Mouse (Mus musculus) midbrain, postnatal 0 days (tissue): ENCODE measurements around the gene Sh3bgrl3. TPM values are rescaled to one million over a fixed set of nuclear protein-coding genes. Genes with fewer than 3 reads are reported as not detected.
"Not testable (repeated sequence)": the region's sequence is repeated elsewhere in the genome, so short reads cannot be mapped to it uniquely, and the experiment has no call there.

ENCODE experiments used
- ATAC-seq: fragments of 200-750 bp; cut with Nextera tagmentation; 2 replicates; pipeline ENCODE4 v1.8.0; 2017; ENCODE audit warnings: moderate number of reproducible peaks, mild to moderate bottlenecking, moderate TSS enrichment, moderate library complexity; ENCODE audit not compliant: low FRiP score
- DNase-seq: peaks from one replicate; pipeline ENCODE4 v3.0.0-alpha.2; 2015; ENCODE audit warnings: low spot score
- H3K27ac ChIP-seq: fragments of 300-500 bp; sonication (generic); 2 replicates; pipeline ENCODE4 v1.5.1; 2014; ENCODE audit warnings: low read depth, mild to moderate bottlenecking, low read length, mixed read lengths
- H3K27me3 ChIP-seq: fragments of 300-500 bp; sonication (generic); 2 replicates; pipeline ENCODE4 v1.6.1; 2014; ENCODE audit warnings: low read length, control low read depth, mixed read lengths; ENCODE audit not compliant: insufficient read depth
- H3K36me3 ChIP-seq: fragments of 300-500 bp; sonication (generic); 2 replicates; pipeline ENCODE4 v1.6.1; 2014; ENCODE audit warnings: low read length, control low read depth, mixed read lengths; ENCODE audit not compliant: insufficient read depth
- H3K4me1 ChIP-seq: fragments of 300-500 bp; sonication (generic); 2 replicates; pipeline ENCODE4 v1.6.1; 2014; ENCODE audit warnings: mild to moderate bottlenecking, control low read depth, antibody characterized with exemption, low read length, mixed read lengths; ENCODE audit not compliant: insufficient read depth
- H3K4me2 ChIP-seq: fragments of 300-500 bp; sonication (generic); 2 replicates; pipeline ENCODE4 v1.6.1; 2014; ENCODE audit warnings: low read depth, mild to moderate bottlenecking, low read length, mixed read lengths; ENCODE audit not compliant: poor library complexity, severe bottlenecking
- H3K4me3 ChIP-seq: fragments of 300-500 bp; sonication (generic); 2 replicates; pipeline ENCODE4 v1.5.1; 2014; ENCODE audit warnings: low read depth, mild to moderate bottlenecking, low read length, moderate library complexity
- H3K9ac ChIP-seq: fragments of 300-500 bp; sonication (generic); replicated peaks from 2 replicates; pipeline ENCODE4 v1.6.1; 2014; ENCODE audit warnings: mild to moderate bottlenecking, low read length, moderate library complexity, mixed read lengths; ENCODE audit not compliant: poor library complexity, severe bottlenecking
- H3K9me3 ChIP-seq: fragments of 300-500 bp; sonication (generic); 2 replicates; pipeline ENCODE4 v1.6.1; 2016; ENCODE audit warnings: low read length, control low read depth
- CTCF ChIP-seq: IDR thresholded peaks from 2 replicates; pipeline ENCODE4 v1.5.1; 2016; ENCODE audit warnings: antibody characterized with exemption, mild to moderate bottlenecking
- WGBS: fragments of 180-500 bp; shearing (Covaris S2); extraction: QIAGEN DNeasy Blood & Tissue Kit; methylation state at CpG from one replicate; pipeline ENCODE4 v1.1.7; 2014; 5-methylcytosine and 5-hydroxymethylcytosine counted together
- polyA plus RNA-seq: library from polyadenylated mRNA; unstranded; fragments of >200 nt; fragmentation: Nextera tagmentation; extraction: Ambion mirVana; gene quantifications from 2 replicates; pipeline ENCODE4 v1.2.1, GENCODE M21; 2015
- total RNA-seq: library from RNA; depleted of rRNA; stranded (reverse); fragments of >200 nt; gene quantifications from 2 replicates; pipeline ENCODE4 v1.2.3, GENCODE M21; 2014

Sh3bgrl3 gene
- total and polyA plus RNA-seq, 2 experiments from 2014 or later, result 224 to 565 TPM

GRCm38 (mm10) chr4:134155531-134155930 is 26.9 kb upstream of the Sh3bgrl3 start:
- H3K27ac ChIP-seq, result no peak overlapping the region
- H3K9me3 ChIP-seq, result no peaks in the 10 kb centered on the region
- H3K4me3 ChIP-seq, result no peak overlapping the region
- no peaks in the 10 kb centered on the region for H3K4me1 ChIP-seq
- H3K9ac ChIP-seq, result no peak overlapping the region
- no peaks in the 10 kb centered on the region for H3K27me3 ChIP-seq
- WGBS, result 92% methylated on average over 6 of the region's 6 CpGs
- ATAC-seq (no peak), DNase-seq (no peak)
- peaks cover 16% of the 10 kb centered on the region for H3K36me3 ChIP-seq
- no peak overlapping the region for H3K4me2 ChIP-seq
- no peak for TF ChIP-seq CTCF

GRCm38 (mm10) chr4:134154354-134154753 is 25.8 kb upstream of the Sh3bgrl3 start:
- H3K27ac ChIP-seq, result no peak overlapping the region
- no peak for TF ChIP-seq CTCF
- ATAC-seq (no peak), DNase-seq (no peak)
- H3K9ac ChIP-seq, result no peak overlapping the region
- H3K27me3 ChIP-seq, result no peaks in the 10 kb centered on the region
- no peak overlapping the region for H3K4me2 ChIP-seq
- H3K4me3 ChIP-seq, result no peak overlapping the region
- no peaks in the 10 kb centered on the region for H3K9me3 ChIP-seq
- H3K36me3 ChIP-seq, result peaks cover 16% of the 10 kb centered on the region
- H3K4me1 ChIP-seq, result no peaks in the 10 kb centered on the region
- WGBS, result 98% methylated on average over 3 of the region's 3 CpGs

GRCm38 (mm10) chr4:134153656-134154055 is 25.1 kb upstream of the Sh3bgrl3 start:
- no peak for TF ChIP-seq CTCF
- DNase-seq, result no peak
- no peak overlapping the region for H3K9ac ChIP-seq
- no peak overlapping the region for H3K27ac ChIP-seq
- peaks cover 16% of the 10 kb centered on the region for H3K36me3 ChIP-seq
- H3K27me3 ChIP-seq, result no peaks in the 10 kb centered on the region
- no peak overlapping the region for H3K4me2 ChIP-seq
- H3K4me1 ChIP-seq, result no peaks in the 10 kb centered on the region
- WGBS, result 93% methylated on average over 3 of the region's 3 CpGs
- H3K4me3 ChIP-seq, result no peak overlapping the region
- no peak for ATAC-seq
- H3K9me3 ChIP-seq, result no peaks in the 10 kb centered on the region

- WGBS, result 86% methylated on average over 3 of the region's 3 CpGs
- ATAC-seq (no peak), DNase-seq (no peak)
- H3K9me3 ChIP-seq, result no peaks in the 10 kb centered on the region
- H3K36me3 ChIP-seq, result peaks cover 16% of the 10 kb centered on the region
- no peak overlapping the region for H3K27ac ChIP-seq
- no peaks in the 10 kb centered on the region for H3K4me1 ChIP-seq
- no peak overlapping the region for H3K4me3 ChIP-seq
- no peak for TF ChIP-seq CTCF
- no peaks in the 10 kb centered on the region for H3K27me3 ChIP-seq
- H3K4me2 ChIP-seq, result no peak overlapping the region
- no peak overlapping the region for H3K9ac ChIP-seq
Observed at GRCm38 (mm10) chr4:134152112-134152511, 23.5 kb upstream of the Sh3bgrl3 start.

GRCm38 (mm10) chr4:134149389-134149788 is 20.8 kb upstream of the Sh3bgrl3 start:
- H3K27me3 ChIP-seq, result no peaks in the 10 kb centered on the region
- WGBS, result 97% methylated on average over 4 of the region's 4 CpGs
- DNase-seq, result no peak
- H3K36me3 ChIP-seq, result peaks cover 13% of the 10 kb centered on the region
- no peaks in the 10 kb centered on the region for H3K4me1 ChIP-seq
- no peak for ATAC-seq
- H3K4me3 ChIP-seq, result no peak overlapping the region
- no peak overlapping the region for H3K4me2 ChIP-seq
- H3K9ac ChIP-seq, result no peak overlapping the region
- no peak for TF ChIP-seq CTCF
- no peak overlapping the region for H3K27ac ChIP-seq
- no peaks in the 10 kb centered on the region for H3K9me3 ChIP-seq

GRCm38 (mm10) chr4:134144297-134144696 is 15.7 kb upstream of the Sh3bgrl3 start:
- not testable (repeated sequence) for H3K4me2 ChIP-seq, ATAC-seq, H3K27ac ChIP-seq, H3K9me3 ChIP-seq, H3K27me3 ChIP-seq, H3K4me3 ChIP-seq, H3K36me3 ChIP-seq, H3K9ac ChIP-seq, H3K4me1 ChIP-seq, DNase-seq
- 98% methylated on average over 5 of the region's 5 CpGs for WGBS
